Mouse (Mus musculus): ENCODE measurements around the gene Atp13a3.
"Not testable (repeated sequence)": the region's sequence is repeated elsewhere in the genome, so short reads cannot be mapped to it uniquely, and the experiment has no call there.

DNA sequence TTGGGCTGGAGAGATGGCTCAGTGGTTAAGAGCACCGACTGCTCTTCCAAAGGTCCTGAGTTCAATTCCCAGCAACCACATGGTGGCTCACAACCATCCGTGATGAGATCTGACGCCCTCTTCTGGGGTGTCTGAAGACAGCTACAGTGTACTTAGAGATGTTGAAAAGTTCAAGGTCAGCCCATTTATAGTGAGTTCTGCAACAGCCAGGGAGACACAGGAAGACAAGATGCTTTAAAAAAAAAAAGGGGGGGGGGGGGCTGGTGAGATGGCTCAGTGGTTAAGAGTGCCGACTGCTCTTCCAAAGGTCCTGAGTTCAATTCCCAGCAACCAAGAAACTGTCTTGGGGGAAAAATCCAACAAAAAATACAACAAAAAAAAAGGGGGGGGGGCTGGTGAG lies 32.5 kb downstream of the Atp13a3 start:
- not testable (repeated sequence) for TF ChIP-seq CTCF (IDR thresholded peaks at IDR 0.05; ENCODE audit: control insufficient read depth, insufficient read depth, insufficient replicate concordance, low read depth, low read length); POLR2A (IDR thresholded peaks at IDR 0.05; ENCODE audit: control insufficient read depth, low read depth, low read length)
